Mouse (Mus musculus): ENCODE measurements around the gene Asic2. TPM values are rescaled to one million over a fixed set of nuclear protein-coding genes. Genes with fewer than 3 reads are reported as not detected.

Gene Asic2
- total and polyA plus RNA-seq, 3 experiments, result not detected

GRCm38 (mm10) chr11:81118055-81118454 lies 850.2 kb downstream of the Asic2 start:
- DNase-seq (ENCODE audit: low read depth, low spot score), result no peak
- TF ChIP-seq POLR2AphosphoS2 (IDR thresholded peaks at IDR 0.05; ENCODE audit: low read length) (no peak), ZKSCAN1 (IDR thresholded peaks at IDR 0.05; ENCODE audit: low read depth, low read length) (no peak), BHLHE40 (IDR thresholded peaks at IDR 0.05; ENCODE audit: borderline replicate concordance, low read depth, low read length) (no peak), ELF1 (IDR thresholded peaks at IDR 0.05; ENCODE audit: low read depth, low read length) (no peak), KAT2A (conservative IDR thresholded peaks at IDR 0.05; ENCODE audit: low read depth, low read length) (no peak), MEF2A (IDR thresholded peaks at IDR 0.05; ENCODE audit: extremely low read depth, insufficient replicate concordance, low read depth, low read length, poor library complexity, severe bottlenecking) (no peak), TBP (IDR thresholded peaks at IDR 0.05; ENCODE audit: low read depth, low read length) (no peak), CTCF (IDR thresholded peaks at IDR 0.05 in 2 of 3, conservative IDR thresholded peaks at IDR 0.05 in 1 of 3; ENCODE audit: control insufficient read depth in 1 of 3, insufficient read depth in 1 of 3, low read depth in 2 of 3, low read length in 3 of 3, poor library complexity in 1 of 3, severe bottlenecking in 1 of 3) (no peak), POLR2A (IDR thresholded peaks at IDR 0.05; ENCODE audit: control insufficient read depth in 1 of 2, insufficient read depth in 1 of 2, low read depth in 1 of 2, low read length in 2 of 2, poor library complexity in 1 of 2) (no peak), CHD2 (IDR thresholded peaks at IDR 0.05; ENCODE audit: low read length) (no peak), EP300 (IDR thresholded peaks at IDR 0.05; ENCODE audit: low read depth in 1 of 2, low read length in 2 of 2) (no peak), TCF12 (IDR thresholded peaks at IDR 0.05; ENCODE audit: low read depth, low read length) (no peak), TAL1 (IDR thresholded peaks at IDR 0.05; ENCODE audit: low read length) (no peak), MAFK (IDR thresholded peaks at IDR 0.05; ENCODE audit: borderline replicate concordance, low read depth, low read length) (no peak), E2F4 (IDR thresholded peaks at IDR 0.05; ENCODE audit: borderline replicate concordance, low read depth, low read length) (no peak), UBTF (IDR thresholded peaks at IDR 0.05; ENCODE audit: borderline replicate concordance, insufficient read depth, low read depth, low read length) (no peak), SIN3A (IDR thresholded peaks at IDR 0.05; ENCODE audit: low read length) (no peak), GATA1 (IDR thresholded peaks at IDR 0.05; ENCODE audit: low read depth, low read length) (no peak)
- Histone ChIP-seq H3K27me3 (ENCODE audit: control insufficient read depth in 1 of 2, insufficient read depth in 2 of 2, low read length in 2 of 2) (no peaks in the 10 kb centered on the region), H3K4me1 (ENCODE audit: control insufficient read depth in 1 of 2, insufficient read depth in 2 of 2, low read length in 2 of 2) (no peaks in the 10 kb centered on the region), H3K4me3 (ENCODE audit: control insufficient read depth in 1 of 2, insufficient read depth in 1 of 2, low read depth in 2 of 2, low read length in 2 of 2) (no peak overlapping the region), H3K79me2 (ENCODE audit: control insufficient read depth, insufficient read depth, low read length, poor library complexity) (no peaks in the 10 kb centered on the region), H3K9ac (ENCODE audit: control insufficient read depth, low read depth, low read length, poor library complexity, severe bottlenecking) (no peak overlapping the region), H3K9me3 (replicated peaks; ENCODE audit: insufficient read depth, low read length) (no peaks in the 10 kb centered on the region), H3K36me3 (ENCODE audit: control insufficient read depth in 1 of 2, insufficient read depth in 2 of 2, low read length in 2 of 2) (no peaks in the 10 kb centered on the region), H3K27ac (ENCODE audit: control insufficient read depth, low read depth, low read length) (no peak overlapping the region)

GRCm38 (mm10) chr11:81115666-81116065 lies 852.6 kb downstream of the Asic2 start:
- H3K9me3 ChIP-seq (replicated peaks; ENCODE audit: insufficient read depth, low read length), result no peaks in the 10 kb centered on the region
- H3K9ac ChIP-seq (ENCODE audit: control insufficient read depth, low read depth, low read length, poor library complexity, severe bottlenecking), result no peak overlapping the region
- no peaks in the 10 kb centered on the region for H3K4me1 ChIP-seq (ENCODE audit: control insufficient read depth in 1 of 2, insufficient read depth in 2 of 2, low read length in 2 of 2)
- H3K27ac ChIP-seq (ENCODE audit: control insufficient read depth, low read depth, low read length), result no peak overlapping the region
- no peaks in the 10 kb centered on the region for H3K27me3 ChIP-seq (ENCODE audit: control insufficient read depth in 1 of 2, insufficient read depth in 2 of 2, low read length in 2 of 2)
- peak; percentile 53 for DNase-seq (ENCODE audit: low read depth, low spot score)
- H3K79me2 ChIP-seq (ENCODE audit: control insufficient read depth, insufficient read depth, low read length, poor library complexity), result no peaks in the 10 kb centered on the region
- no peak overlapping the region for H3K4me3 ChIP-seq (ENCODE audit: control insufficient read depth in 1 of 2, insufficient read depth in 1 of 2, low read depth in 2 of 2, low read length in 2 of 2)
- no peak for TF ChIP-seq MAFK (IDR thresholded peaks at IDR 0.05; ENCODE audit: borderline replicate concordance, low read depth, low read length)
- TF ChIP-seq TCF12 (IDR thresholded peaks at IDR 0.05; ENCODE audit: low read depth, low read length), result no peak
- no peak for TF ChIP-seq ZMIZ1 (IDR thresholded peaks at IDR 0.05; ENCODE audit: low read depth, low read length)
- TF ChIP-seq TAL1 (IDR thresholded peaks at IDR 0.05; ENCODE audit: low read length), result no peak
- no peak for TF ChIP-seq ZNF384 (IDR thresholded peaks at IDR 0.05; ENCODE audit: low read depth, low read length)
- no peak for TF ChIP-seq GATA1 (IDR thresholded peaks at IDR 0.05; ENCODE audit: low read depth, low read length)
- no peak for TF ChIP-seq TBP (IDR thresholded peaks at IDR 0.05; ENCODE audit: low read depth, low read length)
- no peak for TF ChIP-seq BHLHE40 (IDR thresholded peaks at IDR 0.05; ENCODE audit: borderline replicate concordance, low read depth, low read length)
- TF ChIP-seq ZC3H11A (IDR thresholded peaks at IDR 0.05; ENCODE audit: low read depth, low read length), result no peak
- no peak for TF ChIP-seq MAX (IDR thresholded peaks at IDR 0.05; ENCODE audit: low read length)
- TF ChIP-seq MYB (IDR thresholded peaks at IDR 0.05; ENCODE audit: low read depth, low read length), result no peak
- no peak for TF ChIP-seq RCOR1 (IDR thresholded peaks at IDR 0.05; ENCODE audit: low read depth, low read length)
- TF ChIP-seq ELF1 (IDR thresholded peaks at IDR 0.05; ENCODE audit: low read depth, low read length), result no peak
- no peak for TF ChIP-seq SIN3A (IDR thresholded peaks at IDR 0.05; ENCODE audit: low read length)
- TF ChIP-seq POLR2A (IDR thresholded peaks at IDR 0.05; ENCODE audit: control insufficient read depth in 1 of 2, insufficient read depth in 1 of 2, low read depth in 1 of 2, low read length in 2 of 2, poor library complexity in 1 of 2), result no peak
- no peak for TF ChIP-seq JUND (IDR thresholded peaks at IDR 0.05; ENCODE audit: low read depth, low read length)
- TF ChIP-seq USF1 (IDR thresholded peaks at IDR 0.05; ENCODE audit: low read depth, low read length), result no peak
- TF ChIP-seq USF2 (IDR thresholded peaks at IDR 0.05; ENCODE audit: borderline replicate concordance in 1 of 2, insufficient read depth in 1 of 2, low read depth in 1 of 2, low read length in 2 of 2), result no peak
- TF ChIP-seq ZKSCAN1 (IDR thresholded peaks at IDR 0.05; ENCODE audit: low read depth, low read length), result no peak
- TF ChIP-seq CHD2 (IDR thresholded peaks at IDR 0.05; ENCODE audit: low read length), result no peak
- H3K36me3 ChIP-seq (ENCODE audit: control insufficient read depth in 1 of 2, insufficient read depth in 2 of 2, low read length in 2 of 2), result no peaks in the 10 kb centered on the region
